Mouse (Mus musculus): ENCODE data around the gene Nab2. TPM values are rescaled to one million over a fixed set of nuclear protein-coding genes. Genes with fewer than 3 reads are reported as not detected.
A peak's percentile ranks its signal among the peaks of the same experiment; 100 is the strongest.

Nab2 gene
- polyA plus RNA-seq, 1 experiment from 2014 or later, result 1.2 TPM

DNA sequence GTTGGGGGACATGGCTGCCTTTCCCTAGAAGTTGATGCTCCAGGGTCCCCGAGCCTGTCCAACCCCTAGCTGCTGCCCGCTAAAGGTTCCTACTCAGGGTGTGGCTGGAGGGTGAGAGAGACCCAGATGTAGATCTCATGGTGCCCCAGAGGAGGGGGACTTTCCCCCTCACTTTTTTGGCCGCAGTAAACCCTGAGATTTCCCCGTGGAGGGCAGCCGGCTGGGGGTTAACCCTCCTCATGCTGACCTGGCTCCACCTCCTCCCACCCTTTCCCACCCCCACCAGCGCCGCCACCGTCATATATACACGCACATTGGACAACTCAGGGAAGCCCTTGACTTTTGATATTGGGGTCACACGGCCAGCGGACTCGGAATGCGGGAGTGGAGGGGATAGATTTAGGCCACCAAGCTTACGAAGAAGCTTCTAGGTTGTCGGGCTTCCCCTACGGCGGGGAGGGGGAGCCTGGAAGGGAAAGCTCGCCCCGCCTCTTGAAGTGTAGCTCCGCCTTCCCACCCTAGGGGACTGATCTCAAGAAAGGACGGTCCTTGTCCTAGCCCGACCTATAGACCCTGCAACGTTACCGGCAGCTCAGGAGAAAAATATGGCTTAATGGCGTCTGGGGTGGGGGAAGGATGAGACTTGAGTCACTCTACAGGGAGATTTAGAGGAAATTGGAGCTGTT is 24.7 kb downstream of the Nab2 start:
- Histone ChIP-seq H3K4me3 (replicated peaks; ENCODE audit: low read depth, low read length) (peak overlapping the region; percentile 26), H3K36me3 (ENCODE audit: control insufficient read depth, insufficient read depth, low read length) (no peaks in the 10 kb centered on the region), H3K9ac (replicated peaks; ENCODE audit: low read length) (peak overlapping the region; percentile 29; the same call in 1 of the 2 replicates), H3K9me3 (ENCODE audit: control insufficient read depth, low read length) (no peaks in the 10 kb centered on the region), H3K4me1 (ENCODE audit: control insufficient read depth, insufficient read depth, low read length) (peaks cover 11% of the 10 kb centered on the region), H3K27me3 (ENCODE audit: control insufficient read depth, insufficient read depth, low read length) (peaks cover 27% of the 10 kb centered on the region), H3K4me2 (ENCODE audit: low read length) (peak overlapping the region; percentile 50), H3K27ac (replicated peaks; ENCODE audit: low read depth, low read length) (no peak overlapping the region)
- no peak for ATAC-seq (ENCODE audit: low FRiP score, low TSS enrichment)
- DNase-seq, result peak; percentile 53
- WGBS, result 4% methylated on average over 25 of the region's 25 CpGs

GRCm38 (mm10) chr10:127642772-127643552 is 25.4 kb downstream of the Nab2 start, which contains the start of gene Stat6:
Gene Stat6, plus strand, starts transcription at chr10:127642986.
- H3K27me3 ChIP-seq (ENCODE audit: control insufficient read depth, insufficient read depth, low read length), result peaks cover 27% of the 10 kb centered on the region
- H3K4me2 ChIP-seq (ENCODE audit: low read length), result peak within 1 kb of the TSS; percentile 50
- H3K4me3 ChIP-seq (replicated peaks; ENCODE audit: low read depth, low read length), result peak within 1 kb of the TSS; percentile 26
- no peaks in the 10 kb centered on the region for H3K36me3 ChIP-seq (ENCODE audit: control insufficient read depth, insufficient read depth, low read length)
- 0 out of 2 replicates have a peak within 1 kb of the TSS, but pooled peaks have one; percentile 26 for H3K27ac ChIP-seq (replicated peaks; ENCODE audit: low read depth, low read length)
- peak; percentile 54 for DNase-seq
- 5% methylated on average over 37 of the region's 37 CpGs for WGBS
- H3K9ac ChIP-seq (replicated peaks; ENCODE audit: low read length), result peak within 1 kb of the TSS; percentile 29; the same call in 1 of the 2 replicates
- H3K4me1 ChIP-seq (ENCODE audit: control insufficient read depth, insufficient read depth, low read length), result peaks cover 11% of the 10 kb centered on the region
- ATAC-seq (ENCODE audit: low FRiP score, low TSS enrichment), result 0 out of 2 replicates have a peak, but pooled peaks have one; percentile 27
- H3K9me3 ChIP-seq (ENCODE audit: control insufficient read depth, low read length), result no peaks in the 10 kb centered on the region

DNA sequence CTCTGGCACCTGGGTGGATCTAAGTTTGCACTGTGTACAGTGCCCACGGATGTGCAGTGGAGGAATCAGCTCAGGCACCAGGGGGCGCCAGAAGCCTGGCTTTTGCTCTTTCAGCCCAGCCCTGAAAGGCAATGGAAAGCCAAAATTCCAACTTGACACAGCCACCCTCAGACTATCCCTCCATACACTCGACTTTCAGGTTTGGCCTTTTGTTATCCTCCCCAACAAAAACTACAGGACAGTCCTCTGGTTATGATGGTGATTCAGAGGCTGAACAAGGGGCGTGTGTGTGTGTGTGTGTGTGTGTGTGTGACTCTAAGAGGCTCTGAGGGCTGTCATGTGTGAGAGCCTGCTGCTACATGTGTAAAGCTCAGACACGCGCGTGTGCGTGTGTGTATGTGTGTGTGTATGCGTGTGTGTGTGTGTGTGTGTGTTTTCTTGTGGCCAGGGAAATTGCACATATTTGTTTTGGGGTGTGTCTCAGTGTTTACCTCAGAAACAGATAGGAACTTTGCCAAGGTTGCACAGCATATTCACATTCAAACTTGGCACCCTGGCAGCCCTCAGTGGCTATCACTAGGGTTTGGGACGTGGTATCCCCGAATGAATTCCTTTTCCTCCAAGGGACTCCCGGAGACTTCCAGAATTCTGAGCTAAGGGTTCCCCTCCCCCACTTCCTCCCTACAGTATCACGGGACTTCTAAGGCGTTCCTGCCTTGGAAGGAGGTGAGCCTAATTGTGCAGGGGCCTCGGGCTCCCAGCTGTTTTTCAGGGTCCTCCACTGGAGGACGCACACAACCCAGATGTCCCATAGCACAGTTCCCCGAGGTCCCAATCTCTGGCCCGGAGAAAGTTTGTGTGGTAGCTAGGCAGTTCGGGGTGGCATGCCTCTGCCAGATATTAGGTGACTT is 26.3 kb downstream of the Nab2 start:
- Histone ChIP-seq H3K4me2 (ENCODE audit: low read length) (peak overlapping the region; percentile 50), H3K36me3 (ENCODE audit: control insufficient read depth, insufficient read depth, low read length) (no peaks in the 10 kb centered on the region), H3K27ac (replicated peaks; ENCODE audit: low read depth, low read length) (no peak overlapping the region), H3K4me3 (replicated peaks; ENCODE audit: low read depth, low read length) (peak overlapping the region; percentile 26; the same call in 1 of the 2 replicates), H3K9me3 (ENCODE audit: control insufficient read depth, low read length) (no peaks in the 10 kb centered on the region), H3K27me3 (ENCODE audit: control insufficient read depth, insufficient read depth, low read length) (peaks cover 27% of the 10 kb centered on the region), H3K9ac (replicated peaks; ENCODE audit: low read length) (peak overlapping the region; percentile 29; the same call in 1 of the 2 replicates), H3K4me1 (ENCODE audit: control insufficient read depth, insufficient read depth, low read length) (peaks cover 11% of the 10 kb centered on the region)
- 9% methylated on average over 19 of the region's 19 CpGs for WGBS
- peak; percentile 55; the same call in 1 of the 2 replicates for ATAC-seq (ENCODE audit: low FRiP score, low TSS enrichment)
- DNase-seq, result peak; percentile 88

DNA sequence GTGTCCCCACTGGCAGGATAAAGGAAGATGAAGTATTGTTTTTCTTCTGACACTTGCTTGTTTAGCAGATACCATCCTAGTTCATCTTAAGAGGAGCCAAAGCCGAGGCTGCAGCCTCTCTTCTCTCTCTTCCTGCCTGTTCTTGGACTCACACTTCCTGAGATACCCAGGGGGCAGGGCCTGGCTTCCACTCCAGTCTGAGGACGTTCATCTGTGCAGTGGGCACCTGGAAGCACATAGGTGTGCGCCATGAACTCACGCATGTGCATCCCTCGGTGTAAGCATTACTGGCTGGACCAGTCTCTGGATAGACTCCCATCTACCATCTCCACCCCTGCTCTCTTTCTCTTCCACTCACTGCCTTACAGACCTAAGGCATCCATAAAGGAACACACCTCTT is 27.9 kb downstream of the Nab2 start:
- Histone ChIP-seq H3K4me3 (replicated peaks; ENCODE audit: low read depth, low read length) (no peak overlapping the region), H3K4me1 (ENCODE audit: control insufficient read depth, insufficient read depth, low read length) (peaks cover 11% of the 10 kb centered on the region), H3K27me3 (ENCODE audit: control insufficient read depth, insufficient read depth, low read length) (peaks cover 27% of the 10 kb centered on the region), H3K27ac (replicated peaks; ENCODE audit: low read depth, low read length) (no peak overlapping the region), H3K36me3 (ENCODE audit: control insufficient read depth, insufficient read depth, low read length) (no peaks in the 10 kb centered on the region), H3K9ac (replicated peaks; ENCODE audit: low read length) (no peak overlapping the region), H3K9me3 (ENCODE audit: control insufficient read depth, low read length) (no peaks in the 10 kb centered on the region), H3K4me2 (ENCODE audit: low read length) (no peak overlapping the region)
- 74% methylated on average over 5 of the region's 5 CpGs for whole genome bisulfite sequencing
- ATAC-seq (ENCODE audit: low FRiP score, low TSS enrichment), result no peak
- DNase-seq, result no peak

- Histone ChIP-seq H3K27me3 (ENCODE audit: control insufficient read depth, insufficient read depth, low read length) (no peaks in the 10 kb centered on the region), H3K4me1 (ENCODE audit: control insufficient read depth, insufficient read depth, low read length) (no peaks in the 10 kb centered on the region), H3K9ac (replicated peaks; ENCODE audit: low read length) (no peak overlapping the region), H3K4me2 (ENCODE audit: low read length) (no peak overlapping the region), H3K4me3 (replicated peaks; ENCODE audit: low read depth, low read length) (no peak overlapping the region), H3K9me3 (ENCODE audit: control insufficient read depth, low read length) (no peaks in the 10 kb centered on the region), H3K27ac (replicated peaks; ENCODE audit: low read depth, low read length) (no peak overlapping the region), H3K36me3 (ENCODE audit: control insufficient read depth, insufficient read depth, low read length) (no peaks in the 10 kb centered on the region)
- DNase-seq (no peak), ATAC-seq (ENCODE audit: low FRiP score, low TSS enrichment) (no peak)
- 83% methylated on average over 7 of the region's 7 CpGs for WGBS
Measured at GRCm38 (mm10) chr10:127632668-127633271, 35.6 kb downstream of the Nab2 start.

DNA sequence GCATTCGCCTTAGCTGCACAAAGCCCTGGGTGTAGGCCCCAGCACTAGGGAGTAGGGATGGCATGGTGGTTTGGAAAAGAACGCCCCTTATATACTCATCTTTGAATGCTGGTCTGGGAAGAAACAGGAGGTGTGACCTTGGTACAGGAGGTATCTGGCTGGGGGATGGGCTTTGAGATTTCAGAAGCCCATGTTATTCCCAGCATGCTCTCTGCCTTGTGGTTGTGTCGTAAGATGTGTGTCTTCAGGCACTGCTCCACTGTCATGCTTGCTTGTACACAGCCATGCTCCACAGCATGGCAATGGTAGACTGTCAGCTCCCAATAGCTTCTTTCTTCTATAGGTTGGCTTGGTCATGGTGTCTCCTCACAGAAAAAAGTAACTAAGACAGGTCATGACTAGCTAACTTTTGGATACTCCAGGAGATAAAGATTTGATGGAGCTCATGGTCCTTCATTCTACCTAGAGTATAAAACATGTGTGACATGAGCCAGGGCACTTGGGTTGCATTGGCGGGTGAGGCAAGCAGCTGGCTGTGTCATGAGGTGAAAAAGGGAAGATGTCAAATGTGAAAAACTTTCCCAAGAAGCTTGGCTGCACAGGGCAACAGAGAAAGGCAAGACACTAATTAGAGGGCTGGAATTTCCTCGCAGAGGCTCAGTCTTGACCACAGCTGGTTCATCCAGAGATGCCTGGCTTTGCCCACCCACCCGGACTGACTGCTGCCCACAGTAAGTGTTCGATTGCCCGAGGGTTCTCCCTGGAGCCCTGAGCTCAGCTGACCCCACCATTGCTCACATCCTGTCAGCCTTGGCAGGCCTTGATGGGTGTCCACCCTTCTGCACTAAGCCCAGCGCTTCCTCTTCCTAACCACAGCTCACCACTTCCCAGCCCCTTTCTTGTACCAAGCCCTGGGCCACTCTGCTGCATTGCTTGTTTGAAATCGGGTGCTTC is 36.8 kb downstream of the Nab2 start:
- Histone ChIP-seq H3K4me1 (ENCODE audit: control insufficient read depth, insufficient read depth, low read length) (no peaks in the 10 kb centered on the region), H3K4me3 (replicated peaks; ENCODE audit: low read depth, low read length) (no peak overlapping the region), H3K27me3 (ENCODE audit: control insufficient read depth, insufficient read depth, low read length) (no peaks in the 10 kb centered on the region), H3K27ac (replicated peaks; ENCODE audit: low read depth, low read length) (no peak overlapping the region), H3K36me3 (ENCODE audit: control insufficient read depth, insufficient read depth, low read length) (no peaks in the 10 kb centered on the region), H3K9me3 (ENCODE audit: control insufficient read depth, low read length) (0 out of 2 replicates have a peak, but pooled peaks cover 1% of the 10 kb centered on the region), H3K9ac (replicated peaks; ENCODE audit: low read length) (no peak overlapping the region), H3K4me2 (ENCODE audit: low read length) (no peak overlapping the region)
- DNase-seq, result no peak
- WGBS, result 92% methylated on average over 10 of the region's 10 CpGs
- ATAC-seq (ENCODE audit: low FRiP score, low TSS enrichment), result no peak

- H3K27ac ChIP-seq (replicated peaks; ENCODE audit: low read depth, low read length), result no peak overlapping the region
- 0 out of 2 replicates have a peak, but pooled peaks cover 3% of the 10 kb centered on the region for H3K9me3 ChIP-seq (ENCODE audit: control insufficient read depth, low read length)
- DNase-seq, result no peak
- no peak overlapping the region for H3K9ac ChIP-seq (replicated peaks; ENCODE audit: low read length)
- no peak overlapping the region for H3K4me3 ChIP-seq (replicated peaks; ENCODE audit: low read depth, low read length)
- H3K27me3 ChIP-seq (ENCODE audit: control insufficient read depth, insufficient read depth, low read length), result no peaks in the 10 kb centered on the region
- H3K4me1 ChIP-seq (ENCODE audit: control insufficient read depth, insufficient read depth, low read length), result no peaks in the 10 kb centered on the region; the same call in 1 of the 2 replicates
- no peak overlapping the region for H3K4me2 ChIP-seq (ENCODE audit: low read length)
- ATAC-seq (ENCODE audit: low FRiP score, low TSS enrichment), result no peak
- 87% methylated on average over 3 of the region's 3 CpGs for WGBS
- H3K36me3 ChIP-seq (ENCODE audit: control insufficient read depth, insufficient read depth, low read length), result no peaks in the 10 kb centered on the region
Measured at GRCm38 (mm10) chr10:127626433-127626832, 41.9 kb downstream of the Nab2 start.
